Mouse (Mus musculus): Measurements from ENCODE around the gene Setdb2.
A peak's percentile ranks its signal among the peaks of the same experiment; 100 is the strongest.
"Not testable (repeated sequence)": the region's sequence is repeated elsewhere in the genome, so short reads cannot be mapped to it uniquely, and the experiment has no call there.

DNA sequence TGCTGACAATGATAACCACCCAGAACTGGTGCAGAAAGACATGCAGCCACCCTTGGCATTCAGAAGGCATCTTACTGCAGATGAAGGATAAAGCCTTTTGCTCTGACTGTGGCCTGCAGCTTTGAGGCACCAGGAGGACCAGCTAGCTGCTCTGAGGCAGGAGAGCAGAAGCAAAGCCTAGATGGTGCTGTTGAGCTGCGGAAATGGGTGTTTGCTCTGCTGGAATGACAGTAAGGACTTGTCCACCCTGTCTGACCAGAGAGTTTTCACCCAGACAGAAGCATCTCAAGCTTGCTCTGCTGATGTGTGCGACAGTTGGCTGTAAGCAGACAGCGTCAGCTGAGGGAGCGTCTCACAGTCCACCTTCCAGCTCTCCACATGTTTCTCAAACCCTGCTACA is 50.5 kb downstream of the Setdb2 start:
- TF ChIP-seq CTCF (IDR thresholded peaks at IDR 0.05; ENCODE audit: low read depth) = peak; percentile 61
- not testable (repeated sequence) for TF ChIP-seq EP300 (optimal IDR thresholded peaks at IDR 0.05)
